ENCODE assay signal across 9 mouse cellular contexts in genomic region chr6:135252728-135253077, GRCm38 (mm10). TPM values are rescaled to one million over a fixed set of nuclear protein-coding genes. Genes with fewer than 3 reads are reported as not detected.
DNase-seq lines count a peak whose midpoint lies in the region; ATAC-seq and TF ChIP-seq lines count a peak whose summit lies in the region.
"Had no signal": no experiment of that assay in that cellular context is flagged by ENCODE, and none has a peak within 500 bp of the region (broad histone marks: within the 10 kb centered on the region; RNA-seq: fewer than 3 reads in every experiment).

No protein-coding gene starts in this region.

- peak; percentile 87 for ATAC-seq in hindbrain, embryonic 14.5 days (ENCODE audit: low FRiP score)
- peak; percentile 87 for ATAC-seq in lung, postnatal 0 days

- peak; percentile 88 for TF ChIP-seq EP300 in lung, postnatal 0 days (IDR thresholded peaks at IDR 0.05)

- 3% methylated on average over 16 of the region's 16 CpGs for WGBS in hindbrain, embryonic 14.5 days
- WGBS in lung, postnatal 0 days, result 5% methylated on average over 16 of the region's 16 CpGs

- peak; percentile 10 for DNase-seq in MEL-GATA-1-ER (ENCODE audit: extremely low read depth, low read depth)
- peak; percentile 80 for DNase-seq in gastrocnemius, adult 18-20 months (ENCODE audit: low spot score)
- peak; percentile 77 for DNase-seq in hindbrain, embryonic 14.5 days (ENCODE audit: low spot score)
- DNase-seq in layer of hippocampus, postnatal 14 days (ENCODE audit: low spot score in 2 of 2), result peak; percentile 78 to 79
- peak; percentile 95 for DNase-seq in lung, postnatal 0 days (ENCODE audit: low spot score)
- peak; percentile 36 for DNase-seq in ovary, postnatal 10 days (ENCODE audit: low spot score)
- DNase-seq in urinary bladder, adult 18-20 months (ENCODE audit: low spot score in 2 of 2), result peak; percentile 81 to 87

- TF ChIP-seq CTCF in lung, postnatal 0 days (IDR thresholded peaks at IDR 0.05), result no peak

- peaks cover 17% of the 10 kb centered on the region for H3K4me1 ChIP-seq in brown adipose tissue, adult 24 weeks (ENCODE audit: control insufficient read depth, insufficient read depth, insufficient read length, low read length)
- peaks cover 20% of the 10 kb centered on the region for H3K4me1 ChIP-seq in hindbrain, embryonic 14.5 days (replicated peaks; ENCODE audit: control insufficient read depth, insufficient read depth, low read length)
- H3K4me1 ChIP-seq in lung, postnatal 0 days (ENCODE audit: insufficient read depth, low read depth, low read length), result peaks cover 19% of the 10 kb centered on the region

- no peaks in the 10 kb centered on the region for H3K27me3 ChIP-seq in hindbrain, embryonic 14.5 days (ENCODE audit: control insufficient read depth, insufficient read depth, low read length)
- H3K27me3 ChIP-seq in lung, postnatal 0 days (replicated peaks; ENCODE audit: insufficient read depth, low read length), result no peaks in the 10 kb centered on the region

- H3K4me3 ChIP-seq in brown adipose tissue, adult 24 weeks (ENCODE audit: insufficient read depth, low read depth, low read length), result peak overlapping the region; percentile 14
- no peak overlapping the region for H3K4me3 ChIP-seq in hindbrain, embryonic 14.5 days (replicated peaks; ENCODE audit: low read length)
- no peak overlapping the region for H3K4me3 ChIP-seq in lung, postnatal 0 days (ENCODE audit: low read depth, low read length)

- H3K36me3 ChIP-seq in hindbrain, embryonic 14.5 days (replicated peaks; ENCODE audit: control insufficient read depth, insufficient read depth), result no peaks in the 10 kb centered on the region
- no peaks in the 10 kb centered on the region for H3K36me3 ChIP-seq in lung, postnatal 0 days (ENCODE audit: insufficient read depth, low read length)

- H3K9ac ChIP-seq in hindbrain, embryonic 14.5 days, result peak overlapping the region; percentile 16; the same call in 1 of the 2 replicates
- H3K9ac ChIP-seq in lung, postnatal 0 days (replicated peaks; ENCODE audit: low read depth), result peak overlapping the region; percentile 16; the same call in 1 of the 2 replicates

- H3K27ac ChIP-seq in brown adipose tissue, adult 24 weeks (replicated peaks; ENCODE audit: low read depth, low read length), result peak overlapping the region; percentile 52
- peak overlapping the region; percentile 70 for H3K27ac ChIP-seq in hindbrain, embryonic 14.5 days
- peak overlapping the region; percentile 91 for H3K27ac ChIP-seq in lung, postnatal 0 days (ENCODE audit: low read length)

- H3K9me3 ChIP-seq in hindbrain, embryonic 14.5 days (ENCODE audit: control insufficient read depth, low read length), result no peaks in the 10 kb centered on the region
- no peaks in the 10 kb centered on the region for H3K9me3 ChIP-seq in lung, postnatal 0 days (ENCODE audit: low read length)

- peak overlapping the region; percentile 44 for H3K4me2 ChIP-seq in hindbrain, embryonic 14.5 days (replicated peaks)
- peak overlapping the region; percentile 25 for H3K4me2 ChIP-seq in lung, postnatal 0 days (replicated peaks; ENCODE audit: low read depth, low read length)

RNA-seq across cellular contexts. Expression of gene Gsg1, which starts 1.4 kb away (rescaled TPM):
- polyA plus RNA-seq in brown adipose tissue, adult 24 weeks (2012; ENCODE audit: insufficient read depth, insufficient read length, missing spikeins), result not detected in 2 replicates
- not detected for total RNA-seq in gastrocnemius, adult 18-20 months (2021)
- 0.15 and 0.31 TPM in 2 replicates for polyA plus RNA-seq in hindbrain, embryonic 14.5 days (2014; fragmentation: Nextera tagmentation; extraction: Ambion mirVana)
- total RNA-seq in layer of hippocampus, postnatal 14 days (2021), result under 1 TPM in 1 of 2 experiments, not detected in 1; 0.48 TPM
- polyA plus RNA-seq in lung, postnatal 0 days (2015; fragmentation: Nextera tagmentation; extraction: Ambion mirVana), result 2.9 and 5.5 TPM in 2 replicates
- total RNA-seq: liver, adult 2 months had no signal

RNA-seq across cellular contexts. Expression of gene Hebp1, which starts 54.9 kb away (rescaled TPM):
- polyA plus RNA-seq in brown adipose tissue, adult 24 weeks (2012; ENCODE audit: insufficient read depth, insufficient read length, missing spikeins), result 63.2 and 64.6 TPM in 2 replicates
- total RNA-seq in gastrocnemius, adult 18-20 months (2021), result 1 to 10 TPM; 8.6 to 8.9 TPM
- polyA plus RNA-seq in hindbrain, embryonic 14.5 days (2014; fragmentation: Nextera tagmentation; extraction: Ambion mirVana), result 3.1 and 3.3 TPM in 2 replicates
- total RNA-seq in layer of hippocampus, postnatal 14 days (2021), result 10 to 100 TPM; 54.1 to 62.0 TPM
- 16.3 and 16.5 TPM in 2 replicates for polyA plus RNA-seq in lung, postnatal 0 days (2015; fragmentation: Nextera tagmentation; extraction: Ambion mirVana)

RNA-seq across cellular contexts. Expression of gene Fam234b, which starts 54.9 kb away (rescaled TPM):
- polyA plus RNA-seq in brown adipose tissue, adult 24 weeks (2012; ENCODE audit: insufficient read depth, insufficient read length, missing spikeins), result 2.1 and 3.7 TPM in 2 replicates
- total RNA-seq in gastrocnemius, adult 18-20 months (2021), result 1 to 10 TPM; 2.3 to 6.1 TPM
- polyA plus RNA-seq in hindbrain, embryonic 14.5 days (2014; fragmentation: Nextera tagmentation; extraction: Ambion mirVana), result 117 and 126 TPM in 2 replicates
- 100 to 1,000 TPM; 122 to 133 TPM for total RNA-seq in layer of hippocampus, postnatal 14 days (2021)
- 5.7 and 6.1 TPM in 2 replicates for polyA plus RNA-seq in lung, postnatal 0 days (2015; fragmentation: Nextera tagmentation; extraction: Ambion mirVana)

RNA-seq across cellular contexts. Expression of gene Pbp2, which starts 57.5 kb away (rescaled TPM):
- polyA plus RNA-seq in brown adipose tissue, adult 24 weeks (2012; ENCODE audit: insufficient read depth, insufficient read length, missing spikeins), result not detected in 2 replicates
- total RNA-seq in gastrocnemius, adult 18-20 months (2021), result not detected
- polyA plus RNA-seq in hindbrain, embryonic 14.5 days (2014; fragmentation: Nextera tagmentation; extraction: Ambion mirVana), result 0.16 and 0.31 TPM in 2 replicates
- total RNA-seq in layer of hippocampus, postnatal 14 days (2021), result under 1 TPM; 0.41 to 0.60 TPM
- 0.42 and 1.6 TPM in 2 replicates for polyA plus RNA-seq in lung, postnatal 0 days (2015; fragmentation: Nextera tagmentation; extraction: Ambion mirVana)
- total RNA-seq: liver, adult 2 months had no signal
- polyA plus RNA-seq: liver, adult 2 months had no signal

Comparison
In these comparisons a context has a peak if more than half of its experiments do, and no peak if none do; other contexts are left out.
1. DNase-seq: peak in every context shown above with its lines; median percentile 95 in lung, postnatal 0 days; 84 in urinary bladder, adult 18-20 months; 80 in gastrocnemius, adult 18-20 months; 78 in layer of hippocampus, postnatal 14 days; 77 in hindbrain, embryonic 14.5 days; 36 in ovary, postnatal 10 days; 10 in MEL-GATA-1-ER.
2. RNA of gene Fam234b, which starts 54.9 kb away (polyA plus RNA-seq): 117 to 126 TPM in hindbrain, embryonic 14.5 days; 5.7 to 6.1 TPM in lung, postnatal 0 days and 2.1 to 3.7 TPM in brown adipose tissue, adult 24 weeks; every median in the first group is over 10 times any median in the second.
3. Peak in every context shown above with its lines, with median percentiles within 50 percentile points of each other: H3K27ac ChIP-seq.